Mouse (Mus musculus): ENCODE results near the gene Sap18b.

- TF ChIP-seq CTCF (IDR thresholded peaks at IDR 0.05; ENCODE audit: insufficient read depth, low read depth, low read length) (no peak), POLR2A (IDR thresholded peaks at IDR 0.05; ENCODE audit: insufficient read depth, low read depth, low read length) (no peak)
These were observed 44.1 kb upstream of the Sap18b start for GRCm38 (mm10) chr8:95781085-95781484.

Measured in olfactory bulb, adult 2 months (tissue).